Mouse (Mus musculus) CH12.LX (cell line): ENCODE measurements around the gene Ikzf4. TPM values are rescaled to one million over a fixed set of nuclear protein-coding genes. Genes with fewer than 3 reads are reported as not detected.
A peak's percentile ranks its signal among the peaks of the same experiment; 100 is the strongest.

ENCODE experiments used
- DNase-seq: peaks from one replicate; pipeline ENCODE4 v3.0.0-alpha.2; 2013; ENCODE audit errors: extremely low read depth
- H3K27ac ChIP-seq: 2 replicates; pipeline ENCODE4 v1.5.1; 2012; ENCODE audit warnings: low read depth, mild to moderate bottlenecking, control low read depth, moderate library complexity; ENCODE audit not compliant: insufficient read depth
- H3K27me3 ChIP-seq: replicated peaks from 2 replicates; pipeline ENCODE3; 2012; ENCODE audit warnings: inconsistent platforms
- H3K36me3 ChIP-seq, 2 experiments: replicated peaks in 1 of 2; 2 replicates each; pipeline versions ENCODE3 to v1.6.1; 2012; ENCODE audit warnings: inconsistent platforms in 1 of 2, low read length in 1 of 2, mild to moderate bottlenecking in 1 of 2, mixed read lengths in 1 of 2, moderate library complexity in 1 of 2; ENCODE audit not compliant: control insufficient read depth in 1 of 2, insufficient read depth in 1 of 2
- H3K4me1 ChIP-seq, 2 experiments: 2 replicates each; pipeline ENCODE4 v1.6.1; 2012; ENCODE audit warnings: inconsistent platforms in 1 of 2, moderate library complexity in 1 of 2; ENCODE audit not compliant: insufficient read depth in 2 of 2, control insufficient read depth in 1 of 2
- H3K4me2 ChIP-seq: 2 replicates; pipeline ENCODE4 v1.6.1; 2012; ENCODE audit warnings: low read depth, mild to moderate bottlenecking, control low read depth; ENCODE audit not compliant: poor library complexity, insufficient read depth, severe bottlenecking
- H3K4me3 ChIP-seq, 3 experiments: fragments of 150-350 bp in 1 of 3; sonication (generic) in 1 of 3; replicated peaks in 1 of 3; 2 replicates each; pipeline versions ENCODE3 to v1.5.1; 2011 to 2012; ENCODE audit warnings: low read depth in 2 of 3, low read length in 2 of 3, mild to moderate bottlenecking in 2 of 3, moderate library complexity in 2 of 3, control low read depth in 1 of 3, improper control_type of control experiment in 1 of 3, inconsistent platforms in 1 of 3, mixed read lengths in 1 of 3; ENCODE audit not compliant: poor library complexity in 1 of 3
- H3K79me2 ChIP-seq: replicated peaks from 2 replicates; pipeline ENCODE4 v1.6.1; 2012; ENCODE audit warnings: mild to moderate bottlenecking, moderate library complexity; ENCODE audit not compliant: control insufficient read depth, poor library complexity, insufficient read depth, severe bottlenecking; ENCODE audit errors: extremely low read depth
- H3K9ac ChIP-seq: 2 replicates; pipeline ENCODE4 v1.6.1; 2012; ENCODE audit warnings: low read depth, mild to moderate bottlenecking, control low read depth, moderate library complexity; ENCODE audit not compliant: insufficient read depth
- H3K9me3 ChIP-seq: replicated peaks from 2 replicates; pipeline ENCODE3; 2012; ENCODE audit warnings: low read length, inconsistent platforms, mixed read lengths
- CTCF ChIP-seq, 2 experiments: IDR thresholded peaks in 1 of 2; conservative IDR thresholded peaks in 1 of 2; 2 replicates each; pipeline ENCODE4 v1.5.1; 2011 to 2012; ENCODE audit warnings: low read depth in 2 of 2, low read length in 2 of 2, improper control_type of control experiment in 1 of 2, inconsistent platforms in 1 of 2, mild to moderate bottlenecking in 1 of 2, moderate library complexity in 1 of 2
- EP300 ChIP-seq: IDR thresholded peaks from 2 replicates; pipeline ENCODE4 v1.6.1; 2011; ENCODE audit warnings: low read length, improper control_type of control experiment
- ETS1 ChIP-seq: conservative IDR thresholded peaks from 2 replicates; pipeline ENCODE4 v1.6.1; 2012; ENCODE audit warnings: low read depth, mild to moderate bottlenecking, inconsistent platforms, low read length, improper control_type of control experiment, moderate library complexity
- JUN ChIP-seq: IDR thresholded peaks from 2 replicates; pipeline ENCODE4 v1.6.1; 2011; ENCODE audit warnings: low read depth, mild to moderate bottlenecking, low read length, improper control_type of control experiment, moderate library complexity; ENCODE audit not compliant: insufficient read depth
- JUND ChIP-seq: conservative IDR thresholded peaks from 2 replicates; pipeline ENCODE4 v1.6.1; 2011; ENCODE audit warnings: low read depth, low read length, improper control_type of control experiment
- KAT2A ChIP-seq: IDR thresholded peaks from 2 replicates; pipeline ENCODE4 v1.6.1; 2012; ENCODE audit warnings: low read length, improper control_type of control experiment, inconsistent platforms; ENCODE audit not compliant: insufficient replicate concordance
- MAFK ChIP-seq: IDR thresholded peaks from 2 replicates; pipeline ENCODE4 v1.6.1; 2011; ENCODE audit warnings: low read length, improper control_type of control experiment; ENCODE audit not compliant: insufficient replicate concordance
- MAZ ChIP-seq: IDR thresholded peaks from 2 replicates; pipeline ENCODE4 v1.6.1; 2012; ENCODE audit warnings: low read depth, mild to moderate bottlenecking, inconsistent platforms, low read length, improper control_type of control experiment, moderate library complexity
- MEF2A ChIP-seq: IDR thresholded peaks from 2 replicates; pipeline ENCODE4 v1.6.1; 2014; ENCODE audit warnings: low read depth, mild to moderate bottlenecking, inconsistent platforms, low read length, improper control_type of control experiment, borderline replicate concordance
- MXI1 ChIP-seq: IDR thresholded peaks from 2 replicates; pipeline ENCODE4 v1.6.1; 2011; ENCODE audit warnings: mild to moderate bottlenecking, low read depth, low read length, improper control_type of control experiment
- NELFE ChIP-seq: IDR thresholded peaks from 2 replicates; pipeline ENCODE4 v1.6.1; 2011; ENCODE audit warnings: low read depth, low read length, improper control_type of control experiment
- PAX5 ChIP-seq: IDR thresholded peaks from 2 replicates; pipeline ENCODE4 v1.6.1; 2012; ENCODE audit warnings: low read length, inconsistent platforms, mixed read lengths
- POLR2AphosphoS2 ChIP-seq: IDR thresholded peaks from 2 replicates; pipeline ENCODE4 v1.6.1; 2011; ENCODE audit warnings: low read depth, low read length, improper control_type of control experiment
- RAD21 ChIP-seq: IDR thresholded peaks from 2 replicates; pipeline ENCODE4 v1.6.1; 2011; ENCODE audit warnings: low read depth, mild to moderate bottlenecking, low read length, improper control_type of control experiment, moderate library complexity
- RCOR1 ChIP-seq: conservative IDR thresholded peaks from 2 replicates; pipeline ENCODE4 v1.6.1; 2012; ENCODE audit warnings: low read depth, mild to moderate bottlenecking, inconsistent platforms, low read length, improper control_type of control experiment
- SIN3A ChIP-seq: IDR thresholded peaks from 2 replicates; pipeline ENCODE4 v1.6.1; 2012; ENCODE audit warnings: low read length, improper control_type of control experiment, inconsistent platforms
- SMC3 ChIP-seq: IDR thresholded peaks from 2 replicates; pipeline ENCODE4 v1.6.1; 2011; ENCODE audit warnings: low read depth, low read length, improper control_type of control experiment
- TCF12 ChIP-seq: IDR thresholded peaks from 2 replicates; pipeline ENCODE4 v1.6.1; 2014; ENCODE audit warnings: low read depth, mild to moderate bottlenecking, inconsistent platforms, low read length, improper control_type of control experiment
- UBTF ChIP-seq: IDR thresholded peaks from 2 replicates; pipeline ENCODE4 v1.6.1; 2012; ENCODE audit warnings: low read depth, mild to moderate bottlenecking, inconsistent platforms, low read length, improper control_type of control experiment, moderate library complexity
- ZC3H11A ChIP-seq: IDR thresholded peaks from 2 replicates; pipeline ENCODE4 v1.6.1; 2012; ENCODE audit warnings: low read depth, mild to moderate bottlenecking, inconsistent platforms, low read length, improper control_type of control experiment
- ZKSCAN1 ChIP-seq: IDR thresholded peaks from 2 replicates; pipeline ENCODE4 v1.6.1; 2012; ENCODE audit warnings: low read depth, inconsistent platforms, low read length, improper control_type of control experiment, borderline replicate concordance
- dilution Hi-C: fragments of 300-500 bp; cut with MboI; formaldehyde crosslinking; loops from 2 replicates; pipeline ENCODE4 v1.14.3; 2020; ENCODE audit warnings: low sequenced_read_pairs; ENCODE audit not compliant: extremely low pct_unique_long_range_greater_than_20kb, extremely low pct_ligation_motif_present
- in situ Hi-C: fragments of 300-500 bp; cut with MboI; formaldehyde crosslinking; loops from 3 replicates; pipeline ENCODE4 v1.14.3; 2019; ENCODE audit warnings: low sequenced_read_pairs, low pct_ligation_motif_present, low pct_unique_long_range_greater_than_20kb, mixed read lengths
- polyA plus RNA-seq: library from polyadenylated mRNA; unstranded; fragments of >175 nt; gene quantifications from 2 replicates; pipeline ENCODE4 v1.2.1, GENCODE M21; 2012; ENCODE audit warnings: low read depth; ENCODE audit not compliant: insufficient read length
- total RNA-seq, 2 experiments: library from RNA; depleted of rRNA; stranded (reverse); fragments of 300-350 nt in 1 of 2; fragments of >200 nt in 1 of 2; gene quantifications; 2 replicates each; pipeline ENCODE4 v1.2.3; 2012 to 2014

Gene Ikzf4
- total RNA-seq (2012; rRNA removed), result 0.08 and 0.13 TPM in 2 replicates
- total RNA-seq (2014; rRNA removed), result 0.09 TPM in 1 of 2 replicates, not detected in the other
- polyA plus RNA-seq, result 0.57 and 1.5 TPM in 2 replicates

DNA sequence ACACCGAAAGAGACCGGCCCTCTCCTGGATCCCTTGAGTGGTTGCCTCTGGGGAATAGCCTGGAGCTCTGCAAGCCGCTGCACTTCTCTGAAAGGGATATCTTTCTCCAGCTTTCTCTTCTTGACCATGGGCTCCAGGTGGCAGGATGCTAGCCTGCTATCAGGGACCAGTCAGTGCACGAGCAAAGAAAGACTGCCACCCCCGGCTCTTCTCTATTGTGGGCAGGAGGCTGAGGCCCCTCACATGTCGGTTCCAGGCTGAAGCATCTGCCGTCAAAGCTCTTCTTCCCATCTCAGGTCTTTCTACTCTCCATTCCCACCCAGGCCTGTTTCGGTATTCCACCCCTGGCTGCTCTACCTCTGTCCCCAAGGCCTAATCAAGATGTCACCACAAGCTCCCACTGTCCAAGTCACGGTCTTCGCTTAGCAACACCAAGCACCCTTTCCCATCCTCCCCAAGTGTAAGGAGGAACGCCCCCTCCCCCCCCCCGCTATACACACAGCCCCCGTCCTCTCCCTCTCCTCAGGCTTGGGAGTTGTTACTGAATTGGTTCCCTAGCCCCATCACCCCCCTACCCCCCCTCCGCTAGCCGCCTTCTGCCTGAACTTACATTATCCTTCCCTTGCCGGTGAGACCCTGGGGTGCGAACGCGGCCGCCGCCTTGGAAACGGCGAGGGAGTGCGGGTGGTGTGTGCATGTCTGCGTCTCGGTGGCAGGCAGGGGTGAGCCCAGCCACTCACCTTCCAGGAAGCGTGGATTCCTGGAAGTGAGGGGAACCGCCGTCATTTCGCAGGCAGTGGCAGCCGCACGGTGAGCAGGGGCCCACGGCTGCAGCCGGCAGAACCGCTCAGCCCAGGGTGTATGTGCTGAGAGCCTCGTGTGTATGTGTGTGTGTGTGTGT lies at the start of gene Ikzf4:
Gene Ikzf4, minus strand, starts transcription at position 881 of the 901 bp plus-strand sequence.
- Histone ChIP-seq H3K4me2 (peak within 1 kb of the TSS; percentile 32; the same call in 1 of the 2 replicates), H3K79me2 (no peaks in the 10 kb centered on the region), H3K4me3 (no peak within 1 kb of the TSS), H3K27me3 (no peaks in the 10 kb centered on the region), H3K9ac (0 out of 2 replicates have a peak within 1 kb of the TSS, but pooled peaks have one; percentile 27), H3K9me3 (no peaks in the 10 kb centered on the region), H3K27ac (no peak within 1 kb of the TSS), H3K4me1 (peaks cover 19 to 30% of the 10 kb centered on the region in 2 experiments), H3K36me3 (no peaks in the 10 kb centered on the region)
- dilution Hi-C loops (no loop called here), in situ Hi-C loops (no loop called here)
- no peak for TF ChIP-seq MAFK
- no peak for DNase-seq

DNA sequence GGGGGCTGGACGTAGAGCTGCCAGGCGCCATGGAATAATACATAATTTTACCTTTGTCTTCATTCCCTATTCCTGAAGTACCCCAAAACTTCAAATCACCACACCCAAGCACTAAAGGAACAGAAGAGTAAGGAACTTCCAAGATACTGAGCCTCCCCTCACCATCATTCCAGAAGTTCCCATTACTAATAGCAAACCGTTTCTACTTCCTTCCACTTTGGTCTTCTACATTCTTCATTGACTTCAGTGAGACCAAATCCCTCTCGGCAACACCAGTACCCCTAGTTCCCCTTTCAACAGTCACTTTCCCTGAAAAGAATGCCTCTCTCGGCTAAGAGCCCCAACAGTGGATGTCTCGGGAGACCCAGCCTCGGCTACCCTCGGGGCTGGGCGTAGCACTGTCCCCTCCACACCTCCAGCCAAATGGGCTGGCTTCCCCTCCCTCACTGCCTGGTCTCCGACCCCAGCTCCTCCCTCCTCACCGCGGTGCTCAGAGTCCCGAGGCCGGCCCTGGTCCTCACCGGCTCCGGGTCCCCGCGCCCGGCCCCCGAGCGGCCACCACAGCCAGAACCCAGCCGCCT lies 49.7 kb upstream of the Ikzf4 start:
- in situ Hi-C loops, result no loop called here
- peaks cover 0 to 33% of the 10 kb centered on the region in 2 experiments; a peak in 2 of 4 replicates for H3K4me1 ChIP-seq
- no peaks in the 10 kb centered on the region for H3K9me3 ChIP-seq

DNA sequence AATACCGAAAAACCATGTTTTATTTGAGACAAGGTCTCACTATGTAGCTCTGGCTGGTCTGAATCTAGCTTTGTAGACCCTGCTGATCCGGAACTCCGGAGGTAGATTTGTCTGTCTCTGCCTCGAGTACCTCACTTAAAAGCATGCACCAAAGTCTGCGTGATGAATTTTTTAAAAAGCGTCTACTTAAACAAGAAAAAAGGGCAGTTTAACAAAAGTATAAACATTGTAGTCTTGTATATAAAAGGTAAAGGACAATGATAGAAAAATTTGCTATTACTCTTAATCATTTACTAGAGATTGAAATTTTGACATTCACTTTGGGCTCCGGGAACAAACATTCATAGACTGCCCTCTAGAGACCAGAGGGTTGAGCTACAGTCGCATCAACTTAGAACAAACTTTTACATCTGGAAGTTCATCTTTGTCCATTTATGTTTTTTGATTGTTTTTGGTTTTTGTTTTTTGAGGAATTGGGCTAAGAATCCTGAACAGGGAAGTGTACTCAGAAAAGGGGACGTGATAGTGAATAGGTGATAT lies 28.7 kb upstream of the Ikzf4 start:
- peaks cover 16 to 38% of the 10 kb centered on the region in 2 experiments for H3K4me1 ChIP-seq
- H3K27me3 ChIP-seq, result peaks cover 3% of the 10 kb centered on the region
- peak overlapping the region; percentile 51; the same call in 1 of the 2 replicates for H3K9ac ChIP-seq
- H3K27ac ChIP-seq, result peak overlapping the region; percentile 63; the same call in 1 of the 2 replicates
- peak overlapping the region; percentile 46 to 77 (median 58) for H3K4me3 ChIP-seq
- in situ Hi-C loops, result loop anchor here (5.0 kb wide), 1 partner anchor 47 kb away; the partner anchor contains the start of gene Rps26
- peak overlapping the region; percentile 89 for H3K4me2 ChIP-seq
- peak; percentile 47 for DNase-seq
- H3K9me3 ChIP-seq, result no peaks in the 10 kb centered on the region
- H3K79me2 ChIP-seq, result no peaks in the 10 kb centered on the region
- dilution Hi-C loops, result no loop called here
- H3K36me3 ChIP-seq, result peaks cover 9 to 20% of the 10 kb centered on the region in 2 experiments
- no peak for TF ChIP-seq MEF2A
- no peak for TF ChIP-seq POLR2AphosphoS2
- no peak; the same call in 1 of the 2 replicates for TF ChIP-seq SIN3A
- peak; percentile 77 for TF ChIP-seq SMC3
- TF ChIP-seq JUN, result no peak
- TF ChIP-seq CTCF (conservative IDR thresholded peaks at IDR 0.05 in 1 of 2, IDR thresholded peaks at IDR 0.05 in 1 of 2; ENCODE audit: low read depth in 2 of 2, low read length in 2 of 2), result peak; percentile 46 to 91; a peak in 3 of 4 replicates
- no peak for TF ChIP-seq NELFE
- TF ChIP-seq MAZ, result no peak
- TF ChIP-seq ZKSCAN1, result no peak
- 0 out of 2 replicates have a peak, but pooled peaks have one; percentile 18 for TF ChIP-seq JUND
- TF ChIP-seq RCOR1, result no peak
- peak; percentile 96 for TF ChIP-seq RAD21
- no peak for TF ChIP-seq UBTF
- TF ChIP-seq PAX5, result no peak
- TF ChIP-seq ZC3H11A, result peak; percentile 30; the same call in 1 of the 2 replicates
- TF ChIP-seq ETS1, result no peak
- no peak for TF ChIP-seq TCF12
- TF ChIP-seq KAT2A, result no peak

More for the DNA sequence above, 49.7 kb upstream of the Ikzf4 start:
- TF ChIP-seq MXI1, result 0 out of 2 replicates have a peak, but pooled peaks have one; percentile 6
- 0 out of 2 replicates have a peak, but pooled peaks have one; percentile 11 for TF ChIP-seq EP300
- no peak for TF ChIP-seq ZC3H11A
- Histone ChIP-seq H3K4me2 (peak overlapping the region; percentile 89), H3K4me3 (peak overlapping the region; percentile 67 to 95 (median 87)), H3K27ac (peak overlapping the region; percentile 87), H3K79me2 (peaks cover 9% of the 10 kb centered on the region), H3K27me3 (no peaks in the 10 kb centered on the region), H3K36me3 (peaks cover 22 to 38% of the 10 kb centered on the region in 2 experiments), H3K9ac (peak overlapping the region; percentile 95)
- dilution Hi-C loops, result no loop called here
- DNase-seq, result no peak
